Mouse (Mus musculus): ENCODE results near the gene Ercc1. TPM values are rescaled to one million over a fixed set of nuclear protein-coding genes. Genes with fewer than 3 reads are reported as not detected.

Ercc1 gene
- polyA plus RNA-seq, 1 experiment from 2014 or later, result 59.2 TPM

DNA sequence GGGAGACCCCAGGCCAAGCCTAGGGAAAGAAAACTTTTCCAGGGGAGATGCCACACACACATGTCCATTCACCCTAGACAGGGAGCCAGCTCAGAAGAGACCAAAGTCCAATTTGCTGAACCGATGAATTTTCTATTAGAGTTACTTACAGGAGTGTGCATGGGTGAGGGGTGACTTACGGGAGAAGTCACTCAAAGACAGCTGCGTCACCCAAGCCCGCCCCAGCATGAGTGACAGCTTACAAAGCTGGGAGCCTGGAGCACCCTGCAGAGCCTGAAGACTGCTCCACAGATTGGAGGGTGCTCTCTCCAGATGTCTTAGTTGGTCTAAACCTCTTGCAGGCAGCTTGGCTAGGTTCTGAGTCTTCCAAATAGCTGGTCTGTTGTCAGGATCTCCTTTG is 32.6 kb upstream of the Ercc1 start:
- no peak overlapping the region for H3K9ac ChIP-seq
- no peaks in the 10 kb centered on the region for H3K36me3 ChIP-seq
- no peak overlapping the region for H3K4me2 ChIP-seq
- WGBS, result 27% methylated on average over 4 of the region's 4 CpGs
- no peak for ATAC-seq (ENCODE audit: insufficient number of reproducible peaks, low FRiP score)
- peaks cover 18% of the 10 kb centered on the region for H3K27me3 ChIP-seq (replicated peaks)
- peaks cover 19% of the 10 kb centered on the region for H3K4me1 ChIP-seq (replicated peaks)
- no peak overlapping the region for H3K27ac ChIP-seq (ENCODE audit: poor library complexity, severe bottlenecking)
- H3K9me3 ChIP-seq (replicated peaks), result no peaks in the 10 kb centered on the region
- no peak overlapping the region for H3K4me3 ChIP-seq

DNA sequence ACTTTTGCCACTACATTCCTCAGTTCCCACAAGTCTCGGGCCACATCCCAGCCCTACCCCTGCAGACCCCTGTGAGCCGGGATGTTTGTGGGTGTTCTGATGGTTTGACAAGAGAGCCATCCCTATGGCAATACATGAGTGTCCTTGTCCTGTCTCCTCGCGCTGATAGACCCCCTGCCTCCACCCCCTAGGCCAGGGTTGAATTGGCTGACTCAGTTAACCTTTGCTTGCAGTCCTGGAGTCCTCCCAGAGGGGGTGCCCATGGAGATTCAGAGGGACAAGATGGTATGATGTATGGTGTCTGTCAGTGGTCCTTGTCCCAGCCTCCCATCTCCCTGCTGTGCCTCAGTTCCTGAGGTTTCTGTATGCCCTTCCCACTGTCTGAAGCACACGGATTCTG is 30.5 kb upstream of the Ercc1 start:
- ATAC-seq (ENCODE audit: insufficient number of reproducible peaks, low FRiP score), result no peak
- Histone ChIP-seq H3K27ac (ENCODE audit: poor library complexity, severe bottlenecking) (no peak overlapping the region), H3K9ac (no peak overlapping the region), H3K27me3 (replicated peaks) (peaks cover 14% of the 10 kb centered on the region; the same call in 1 of the 2 replicates), H3K36me3 (no peaks in the 10 kb centered on the region), H3K4me1 (replicated peaks) (peaks cover 15% of the 10 kb centered on the region), H3K9me3 (replicated peaks) (no peaks in the 10 kb centered on the region), H3K4me2 (no peak overlapping the region), H3K4me3 (no peak overlapping the region)
- WGBS, result 42% methylated on average over 5 of the region's 5 CpGs

DNA sequence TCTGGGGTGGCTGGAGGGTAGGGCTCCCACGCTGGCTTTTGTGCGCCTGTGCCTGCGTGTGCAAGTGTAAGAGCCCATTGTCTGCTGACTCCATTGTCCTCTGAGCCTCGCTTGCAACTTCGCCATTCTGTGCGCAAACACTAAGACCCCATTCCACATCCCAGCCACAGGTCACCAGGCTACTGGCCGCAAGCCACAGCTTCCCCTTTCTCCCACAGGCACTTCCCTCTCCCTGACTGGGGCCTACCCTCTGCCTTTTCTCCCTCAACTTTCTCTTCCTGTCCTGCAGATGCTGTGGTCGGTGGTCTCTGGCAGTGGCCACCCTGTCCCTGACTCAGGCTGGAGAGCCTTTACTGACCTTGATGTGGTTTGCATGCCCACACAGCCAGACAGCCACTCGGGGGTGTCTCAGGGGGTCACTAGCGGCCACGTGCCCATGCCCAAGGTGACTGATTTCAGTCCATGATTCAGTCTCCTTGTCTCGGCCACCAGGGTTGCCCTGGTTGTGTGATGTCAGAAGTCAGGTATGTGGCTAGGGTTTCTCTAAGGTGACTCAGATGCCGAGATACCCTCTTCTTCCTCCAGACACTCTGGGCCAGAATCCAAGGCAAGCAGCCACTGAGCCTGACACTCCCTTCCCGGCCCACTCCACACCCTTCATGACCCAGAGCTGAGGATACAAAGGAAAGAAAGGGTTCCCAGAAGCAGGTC is 28.0 kb upstream of the Ercc1 start:
- H3K4me3 ChIP-seq, result no peak overlapping the region
- no peaks in the 10 kb centered on the region for H3K36me3 ChIP-seq
- H3K4me1 ChIP-seq (replicated peaks), result peaks cover 26% of the 10 kb centered on the region
- WGBS, result 48% methylated on average over 14 of the region's 14 CpGs
- H3K9ac ChIP-seq, result 0 out of 2 replicates have a peak overlapping the region, but pooled peaks have one; percentile 2
- no peak for ATAC-seq (ENCODE audit: insufficient number of reproducible peaks, low FRiP score)
- H3K9me3 ChIP-seq (replicated peaks), result no peaks in the 10 kb centered on the region
- H3K27ac ChIP-seq (ENCODE audit: poor library complexity, severe bottlenecking), result no peak overlapping the region
- H3K4me2 ChIP-seq, result no peak overlapping the region
- H3K27me3 ChIP-seq (replicated peaks), result peaks cover 14% of the 10 kb centered on the region; the same call in 1 of the 2 replicates

DNA sequence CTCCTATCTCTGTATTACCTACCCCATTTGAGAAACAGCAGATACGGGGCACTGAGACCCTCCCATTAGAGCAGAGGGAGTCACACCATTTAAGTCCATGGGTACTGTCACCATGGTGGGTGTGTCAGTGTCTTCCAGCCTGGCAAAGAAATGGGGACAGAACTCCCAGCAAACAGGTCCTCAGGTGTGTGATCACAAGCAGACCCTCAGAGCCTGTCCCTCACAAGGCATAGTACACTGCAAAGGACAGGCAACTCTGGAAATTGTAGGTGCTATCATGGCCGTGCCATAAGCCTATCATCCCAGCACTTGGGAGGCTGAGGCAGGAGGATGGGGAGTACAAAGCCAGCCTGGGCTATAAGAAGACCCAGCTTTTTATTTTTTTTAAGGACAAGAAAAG is 26.4 kb upstream of the Ercc1 start:
- WGBS, result 63% methylated on average over 2 of the region's 2 CpGs
- no peak overlapping the region for H3K4me2 ChIP-seq
- 0 out of 2 replicates have a peak overlapping the region, but pooled peaks have one; percentile 27 for H3K9ac ChIP-seq
- H3K9me3 ChIP-seq (replicated peaks), result no peaks in the 10 kb centered on the region
- ATAC-seq (ENCODE audit: insufficient number of reproducible peaks, low FRiP score), result no peak
- no peak overlapping the region for H3K4me3 ChIP-seq
- no peaks in the 10 kb centered on the region for H3K36me3 ChIP-seq
- H3K4me1 ChIP-seq (replicated peaks), result peaks cover 36% of the 10 kb centered on the region
- H3K27ac ChIP-seq (ENCODE audit: poor library complexity, severe bottlenecking), result no peak overlapping the region
- H3K27me3 ChIP-seq (replicated peaks), result peaks cover 12% of the 10 kb centered on the region; the same call in 1 of the 2 replicates

DNA sequence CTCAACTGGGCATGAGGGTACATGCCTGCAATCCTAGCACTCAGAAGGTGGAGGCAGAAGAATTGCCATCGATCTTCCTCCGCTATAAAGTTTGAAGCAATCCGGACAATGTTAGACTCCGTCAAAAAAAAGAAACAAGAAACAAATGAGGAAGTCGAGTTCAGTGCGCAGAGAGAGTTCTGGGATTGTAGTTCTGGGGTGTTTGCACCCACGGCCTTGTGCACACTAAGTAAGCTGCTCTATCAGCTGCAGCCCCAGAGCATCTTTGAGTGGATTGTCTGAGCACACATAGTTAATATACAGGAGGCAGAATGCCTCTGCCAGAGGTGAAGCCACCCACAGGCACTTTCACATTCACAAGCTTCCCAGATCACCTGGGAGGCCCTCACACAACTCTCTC is 25.9 kb upstream of the Ercc1 start:
- no peak overlapping the region for H3K9ac ChIP-seq
- H3K36me3 ChIP-seq, result no peaks in the 10 kb centered on the region
- no peak overlapping the region for H3K27ac ChIP-seq (ENCODE audit: poor library complexity, severe bottlenecking)
- WGBS, result 74% methylated on average over 7 of the region's 7 CpGs
- no peak overlapping the region for H3K4me2 ChIP-seq
- no peak overlapping the region for H3K4me3 ChIP-seq
- ATAC-seq (ENCODE audit: insufficient number of reproducible peaks, low FRiP score), result no peak
- peaks cover 36% of the 10 kb centered on the region for H3K4me1 ChIP-seq (replicated peaks)
- H3K27me3 ChIP-seq (replicated peaks), result 0 out of 2 replicates have a peak, but pooled peaks cover 8% of the 10 kb centered on the region
- no peaks in the 10 kb centered on the region for H3K9me3 ChIP-seq (replicated peaks)

DNA sequence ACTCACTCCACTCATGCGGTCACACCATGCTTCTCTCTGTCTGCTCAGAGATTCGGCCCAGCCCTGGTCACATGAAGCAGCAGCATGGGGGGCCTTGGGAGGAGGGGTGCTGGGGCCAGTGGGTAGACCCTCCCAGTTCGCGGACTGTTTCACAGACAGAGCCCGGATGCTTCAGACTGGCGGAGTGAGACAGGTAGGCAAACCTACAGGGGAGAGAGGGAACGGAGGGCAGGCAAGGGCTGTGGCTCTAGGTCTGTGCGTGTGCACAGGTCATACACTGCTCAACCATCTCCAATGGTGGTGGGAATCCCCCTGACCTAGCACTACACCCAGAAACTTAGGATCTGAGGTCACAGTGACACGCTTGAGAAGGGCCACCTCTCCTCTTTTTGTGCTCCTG is 25.1 kb upstream of the Ercc1 start:
- ATAC-seq (ENCODE audit: insufficient number of reproducible peaks, low FRiP score), result peak; percentile 65
- 20% methylated on average over 9 of the region's 9 CpGs for WGBS

DNA sequence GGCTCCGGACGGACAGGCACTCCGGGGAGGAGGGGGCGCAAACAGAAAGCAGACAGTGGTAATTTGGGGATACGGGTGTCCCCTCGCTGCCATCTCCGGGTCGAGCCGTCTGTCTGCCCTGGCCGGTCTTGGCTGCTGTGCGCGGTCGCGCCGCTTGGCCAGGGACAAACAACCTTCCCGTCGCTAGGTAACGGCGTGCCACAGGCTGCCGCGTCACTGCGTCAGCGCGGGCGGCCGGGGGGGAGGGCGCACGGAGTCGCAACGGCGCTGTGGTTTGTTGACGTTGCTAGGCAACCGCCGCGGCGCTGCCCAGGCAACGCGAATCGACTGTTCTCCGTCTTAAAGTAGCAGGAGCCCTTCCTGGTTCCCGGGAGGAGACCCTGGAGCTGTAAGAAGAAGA is 24.7 kb upstream of the Ercc1 start:
- peak overlapping the region; percentile 65 for H3K9ac ChIP-seq
- H3K9me3 ChIP-seq (replicated peaks), result no peaks in the 10 kb centered on the region
- under 1% methylated on average over 38 of the region's 41 CpGs for WGBS
- H3K27ac ChIP-seq (ENCODE audit: poor library complexity, severe bottlenecking), result no peak overlapping the region
- ATAC-seq (ENCODE audit: insufficient number of reproducible peaks, low FRiP score), result peak; percentile 94
- peak overlapping the region; percentile 75 for H3K4me2 ChIP-seq
- peaks cover 36% of the 10 kb centered on the region for H3K4me1 ChIP-seq (replicated peaks)
- peak overlapping the region; percentile 48 for H3K4me3 ChIP-seq
- H3K27me3 ChIP-seq (replicated peaks), result 0 out of 2 replicates have a peak, but pooled peaks cover 8% of the 10 kb centered on the region
- no peaks in the 10 kb centered on the region for H3K36me3 ChIP-seq

More for the DNA sequence above, 25.1 kb upstream of the Ercc1 start:
- H3K27ac ChIP-seq (ENCODE audit: poor library complexity, severe bottlenecking), result no peak overlapping the region
- no peaks in the 10 kb centered on the region for H3K9me3 ChIP-seq (replicated peaks)
- H3K4me1 ChIP-seq (replicated peaks), result peaks cover 36% of the 10 kb centered on the region
- 0 out of 2 replicates have a peak, but pooled peaks cover 8% of the 10 kb centered on the region for H3K27me3 ChIP-seq (replicated peaks)
- H3K9ac ChIP-seq, result peak overlapping the region; percentile 65
- H3K4me2 ChIP-seq, result peak overlapping the region; percentile 75
- H3K4me3 ChIP-seq, result peak overlapping the region; percentile 48
- H3K36me3 ChIP-seq, result no peaks in the 10 kb centered on the region

DNA sequence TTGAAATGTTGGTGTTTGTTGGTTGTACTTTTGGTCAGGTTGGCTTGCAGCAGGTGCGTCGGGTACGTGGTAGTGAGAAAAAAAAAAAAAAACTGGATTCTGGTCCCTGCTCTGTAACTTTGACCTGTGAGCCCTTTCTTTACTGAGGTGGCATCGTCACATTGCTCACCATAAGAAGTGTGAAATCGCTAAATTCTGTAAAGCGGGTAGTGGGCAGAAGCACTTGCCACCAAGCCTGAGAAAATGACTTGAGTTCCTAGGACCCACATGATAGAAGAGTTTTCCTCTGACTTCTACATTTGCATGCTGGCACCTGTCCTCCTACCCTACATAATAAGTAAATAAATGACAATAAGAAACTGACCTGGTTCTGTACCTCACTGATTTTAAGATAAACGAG is 23.9 kb upstream of the Ercc1 start:
- Histone ChIP-seq H3K4me3 (no peak overlapping the region), H3K36me3 (no peaks in the 10 kb centered on the region), H3K9me3 (replicated peaks) (no peaks in the 10 kb centered on the region), H3K27me3 (replicated peaks) (0 out of 2 replicates have a peak, but pooled peaks cover 8% of the 10 kb centered on the region), H3K4me1 (replicated peaks) (peaks cover 39% of the 10 kb centered on the region), H3K9ac (no peak overlapping the region), H3K27ac (ENCODE audit: poor library complexity, severe bottlenecking) (no peak overlapping the region), H3K4me2 (peak overlapping the region; percentile 75)
- no peak for ATAC-seq (ENCODE audit: insufficient number of reproducible peaks, low FRiP score)
- 45% methylated on average over 7 of the region's 7 CpGs for WGBS

DNA sequence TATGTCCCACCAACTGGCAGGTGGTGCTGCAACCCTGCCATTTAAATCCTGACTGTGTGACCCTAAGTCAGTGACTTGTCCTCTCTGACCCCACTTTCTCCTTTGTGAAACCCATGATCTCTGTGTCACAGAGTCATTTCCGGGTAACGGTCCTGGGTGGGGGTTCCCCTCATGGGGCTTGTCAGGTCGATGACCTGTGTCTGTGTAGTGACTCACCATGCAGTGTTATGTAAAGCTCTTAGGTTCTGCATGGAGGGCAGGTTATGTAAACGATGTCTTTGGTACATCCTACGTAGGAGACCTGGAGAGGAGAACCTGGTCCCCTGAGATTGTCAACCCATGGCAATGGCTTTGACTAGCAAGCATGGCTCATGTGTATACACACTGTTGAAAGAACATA is 23.1 kb upstream of the Ercc1 start:
- H3K4me2 ChIP-seq, result no peak overlapping the region
- no peak for ATAC-seq (ENCODE audit: insufficient number of reproducible peaks, low FRiP score)

DNA sequence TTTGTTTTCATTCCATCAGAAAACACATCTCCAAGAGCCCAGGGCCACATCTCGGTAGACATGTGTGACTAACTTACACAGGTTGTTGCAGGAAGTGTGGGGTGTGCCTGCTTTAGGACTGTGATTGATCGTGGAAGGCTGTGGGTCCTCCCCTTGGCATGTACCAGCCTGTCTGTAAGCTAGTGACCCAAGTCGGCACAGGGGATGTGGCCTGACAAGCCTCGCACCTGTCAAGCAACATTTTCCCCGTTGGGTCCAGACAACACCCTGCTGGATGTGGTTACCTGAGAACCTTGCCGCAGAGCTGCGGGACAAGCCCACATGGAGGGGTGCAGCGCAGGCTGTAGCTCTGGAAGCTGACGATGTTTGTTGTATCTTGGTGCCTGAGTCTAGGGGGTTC is 22.1 kb upstream of the Ercc1 start:
- Histone ChIP-seq H3K9ac (no peak overlapping the region), H3K27ac (ENCODE audit: poor library complexity, severe bottlenecking) (no peak overlapping the region), H3K27me3 (replicated peaks) (no peaks in the 10 kb centered on the region), H3K4me1 (replicated peaks) (peaks cover 49% of the 10 kb centered on the region), H3K9me3 (replicated peaks) (no peaks in the 10 kb centered on the region), H3K4me3 (no peak overlapping the region), H3K4me2 (no peak overlapping the region), H3K36me3 (no peaks in the 10 kb centered on the region)
- ATAC-seq (ENCODE audit: insufficient number of reproducible peaks, low FRiP score), result no peak
- 46% methylated on average over 9 of the region's 9 CpGs for WGBS

More for the DNA sequence above, 23.1 kb upstream of the Ercc1 start:
- no peak overlapping the region for H3K4me3 ChIP-seq
- no peak overlapping the region for H3K9ac ChIP-seq
- H3K36me3 ChIP-seq, result no peaks in the 10 kb centered on the region
- H3K27ac ChIP-seq (ENCODE audit: poor library complexity, severe bottlenecking), result no peak overlapping the region
- H3K27me3 ChIP-seq (replicated peaks), result 0 out of 2 replicates have a peak, but pooled peaks cover under 1% of the 10 kb centered on the region
- H3K9me3 ChIP-seq (replicated peaks), result no peaks in the 10 kb centered on the region
- peaks cover 46% of the 10 kb centered on the region for H3K4me1 ChIP-seq (replicated peaks)
- WGBS, result 61% methylated on average over 5 of the region's 5 CpGs

DNA sequence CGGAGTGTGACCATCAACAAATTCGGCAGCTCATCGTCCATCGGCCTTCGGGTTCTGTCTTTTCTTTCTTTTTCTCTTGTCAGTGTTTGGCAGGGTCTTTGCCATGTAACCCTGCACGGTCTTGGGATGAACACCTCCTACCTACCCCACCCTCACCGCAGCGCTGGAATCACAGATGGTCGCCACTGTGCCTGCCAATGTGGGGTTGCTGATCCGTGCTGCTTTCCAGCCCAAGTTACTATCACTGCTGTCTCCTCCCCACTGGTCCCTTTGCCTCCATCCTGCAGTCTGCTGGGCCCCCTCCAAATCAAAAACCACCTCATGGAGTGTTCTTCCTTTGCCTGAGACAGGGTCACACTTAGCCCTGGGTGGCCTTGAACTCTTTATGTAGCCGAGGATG is 20.4 kb upstream of the Ercc1 start:
- Histone ChIP-seq H3K36me3 (no peaks in the 10 kb centered on the region), H3K4me1 (replicated peaks) (peaks cover 53% of the 10 kb centered on the region), H3K4me2 (no peak overlapping the region), H3K9ac (no peak overlapping the region), H3K27me3 (replicated peaks) (no peaks in the 10 kb centered on the region), H3K27ac (ENCODE audit: poor library complexity, severe bottlenecking) (no peak overlapping the region), H3K9me3 (replicated peaks) (peaks cover 3% of the 10 kb centered on the region; the same call in 1 of the 2 replicates), H3K4me3 (no peak overlapping the region)
- WGBS, result 85% methylated on average over 11 of the region's 11 CpGs
- ATAC-seq (ENCODE audit: insufficient number of reproducible peaks, low FRiP score), result no peak

Measured in heart, embryonic 12.5 days (tissue).